In the genomic region with DNA sequence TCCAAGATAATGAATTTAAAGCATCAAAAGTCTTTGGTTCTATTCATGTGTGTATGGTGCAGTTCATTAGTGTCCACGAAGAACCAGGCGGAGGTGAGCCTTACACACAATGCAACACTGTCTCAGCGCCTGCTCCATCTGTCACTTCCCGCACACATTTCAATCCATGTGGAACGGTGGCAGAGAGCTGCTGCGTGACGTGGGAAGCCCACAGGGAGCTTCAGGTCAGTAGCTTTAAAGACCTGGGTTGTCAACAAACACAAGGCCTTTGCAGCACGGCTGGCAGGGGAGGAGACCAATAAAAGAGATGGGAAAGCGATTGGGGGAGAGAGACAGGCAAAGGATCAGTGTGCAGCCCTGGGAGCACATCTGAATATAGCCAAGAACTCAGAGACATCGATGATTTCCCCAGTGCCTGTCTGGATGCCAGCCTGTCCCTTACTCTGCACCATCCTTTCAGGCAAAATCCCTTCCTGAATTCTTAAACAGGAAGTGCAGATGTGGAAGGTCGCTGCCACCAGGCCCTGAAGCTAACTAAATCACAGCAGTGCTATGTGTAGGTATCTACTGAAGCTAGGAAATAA, we compare ENCODE assay signal across 11 mouse cellular contexts.
A peak's percentile ranks its signal among the peaks of the same experiment; 100 is the strongest.
DNase-seq lines count a peak whose midpoint lies in the region; ATAC-seq lines count a peak whose summit lies in the region.
"Had no signal": no experiment of that assay in that cellular context is flagged by ENCODE, and none has a peak within 500 bp of the region (broad histone marks: within the 10 kb centered on the region; RNA-seq: fewer than 3 reads in every experiment).

No protein-coding gene starts in this region.

- WGBS in midbrain, embryonic 11.5 days: 65% methylated on average over 11 of the region's 11 CpGs

- H3K4me3 ChIP-seq in midbrain, embryonic 11.5 days (ENCODE audit: low read depth, low read length): no peak overlapping the region
- H3K4me3 ChIP-seq: left cerebral cortex, adult 2 months; liver, embryonic 15.5 days had no signal

- H3K27me3 ChIP-seq in midbrain, embryonic 11.5 days (ENCODE audit: control insufficient read depth, insufficient read depth, low read length): no peaks in the 10 kb centered on the region
- H3K27me3 ChIP-seq: liver, embryonic 15.5 days had no signal

- no peaks in the 10 kb centered on the region for H3K4me1 ChIP-seq in midbrain, embryonic 11.5 days (ENCODE audit: control insufficient read depth, insufficient read depth, low read length)
- H3K4me1 ChIP-seq: liver, embryonic 15.5 days had no signal

- no peak overlapping the region for H3K27ac ChIP-seq in midbrain, embryonic 11.5 days (ENCODE audit: low read depth, low read length)
- H3K27ac ChIP-seq: kidney, postnatal 0 days; left cerebral cortex, adult 2 months; liver, embryonic 15.5 days had no signal

- peak; percentile 65 for ATAC-seq in cerebellum, adult (ENCODE audit: insufficient number of reproducible peaks, low FRiP score, low TSS enrichment)
- peak; percentile 54; the same call in 1 of the 2 replicates for ATAC-seq in midbrain, embryonic 11.5 days (ENCODE audit: low FRiP score)
- ATAC-seq in CD4-positive, CD25-positive, alpha-beta regulatory T cell, adult 4 months: no peak

- peak; percentile 86 for DNase-seq in brain, adult 2 months (ENCODE audit: low read depth, low spot score)
- peak; percentile 24 for DNase-seq in embryo, embryonic 11 days
- DNase-seq in midbrain, embryonic 11.5 days (ENCODE audit: low spot score, missing footprints): no peak
- DNase-seq in left cerebral cortex, adult 11 months (ENCODE audit: low spot score): no peak
- DNase-seq in lung, postnatal 4 days: no peak
- DNase-seq: heart, postnatal 36 days had no signal

- no peak overlapping the region for H3K4me2 ChIP-seq in midbrain, embryonic 11.5 days
- H3K4me2 ChIP-seq: liver, embryonic 15.5 days had no signal

- no peaks in the 10 kb centered on the region for H3K9me3 ChIP-seq in midbrain, embryonic 11.5 days (ENCODE audit: control insufficient read depth, low read length)
- H3K9me3 ChIP-seq: liver, embryonic 15.5 days had no signal

- H3K9ac ChIP-seq in midbrain, embryonic 11.5 days (ENCODE audit: low read length): no peak overlapping the region
- H3K9ac ChIP-seq: liver, embryonic 15.5 days had no signal

- H3K36me3 ChIP-seq in midbrain, embryonic 11.5 days (ENCODE audit: control insufficient read depth, insufficient read depth, low read length): peaks cover 4% of the 10 kb centered on the region; the same call in 1 of the 2 replicates
- H3K36me3 ChIP-seq: liver, embryonic 15.5 days had no signal

Comparison
In these comparisons a context has a peak if more than half of its experiments do, and no peak if none do; other contexts are left out.
1. DNase-seq: peak in brain, adult 2 months (single experiment) and embryo, embryonic 11 days (single experiment); none in midbrain, embryonic 11.5 days (single experiment), left cerebral cortex, adult 11 months (single experiment) and lung, postnatal 4 days (0 of 2).